Mouse (Mus musculus) limb, embryonic 14.5 days (tissue): ENCODE measurements around the gene Esp8. TPM values are rescaled to one million over a fixed set of nuclear protein-coding genes. Genes with fewer than 3 reads are reported as not detected.
"Not testable (repeated sequence)": the region's sequence is repeated elsewhere in the genome, so short reads cannot be mapped to it uniquely, and the experiment has no call there.

ENCODE experiments used
- ATAC-seq: fragments of 200-750 bp; cut with Nextera tagmentation; 2 replicates; pipeline ENCODE4 v1.8.0; 2017; ENCODE audit warnings: low read depth, moderate number of reproducible peaks, moderate TSS enrichment; ENCODE audit not compliant: low FRiP score
- DNase-seq: peaks from one replicate; pipeline ENCODE4 v3.0.0-alpha.2; 2015; ENCODE audit warnings: low spot score
- H3K27ac ChIP-seq: fragments of 300-500 bp; sonication (generic); replicated peaks from 2 replicates; pipeline ENCODE4 v1.5.1; 2014; ENCODE audit warnings: low read depth, mild to moderate bottlenecking, low read length, moderate library complexity, mixed read lengths
- H3K27me3 ChIP-seq: fragments of 300-500 bp; sonication (generic); 2 replicates; pipeline ENCODE4 v1.6.1; 2014; ENCODE audit warnings: low read length, mixed read lengths; ENCODE audit not compliant: control insufficient read depth, insufficient read depth
- H3K36me3 ChIP-seq: fragments of 300-500 bp; sonication (generic); 2 replicates; pipeline ENCODE4 v1.6.1; 2014; ENCODE audit warnings: mild to moderate bottlenecking, low read length, moderate library complexity, mixed read lengths; ENCODE audit not compliant: control insufficient read depth, insufficient read depth
- H3K4me1 ChIP-seq: fragments of 300-500 bp; sonication (generic); 2 replicates; pipeline ENCODE4 v1.6.1; 2014; ENCODE audit warnings: antibody characterized with exemption, low read length, mixed read lengths; ENCODE audit not compliant: control insufficient read depth, insufficient read depth
- H3K4me2 ChIP-seq: fragments of 300-500 bp; sonication (generic); replicated peaks from 2 replicates; pipeline ENCODE4 v1.6.1; 2014; ENCODE audit warnings: low read depth, mild to moderate bottlenecking, low read length, moderate library complexity; ENCODE audit not compliant: severe bottlenecking
- H3K4me3 ChIP-seq: fragments of 300-500 bp; sonication (generic); replicated peaks from 2 replicates; pipeline ENCODE4 v1.5.1; 2014; ENCODE audit warnings: low read length
- H3K9ac ChIP-seq: fragments of 300-500 bp; sonication (generic); 2 replicates; pipeline ENCODE4 v1.6.1; 2014; ENCODE audit warnings: mild to moderate bottlenecking, low read depth, low read length, moderate library complexity; ENCODE audit not compliant: severe bottlenecking
- H3K9me3 ChIP-seq: fragments of 300-500 bp; sonication (generic); 2 replicates; pipeline ENCODE4 v1.6.1; 2016; ENCODE audit warnings: low read length; ENCODE audit not compliant: control insufficient read depth
- POLR2A ChIP-seq: fragments of 200-500 bp; IDR thresholded peaks from 2 replicates; pipeline ENCODE4 v1.8.0; 2012; ENCODE audit warnings: inconsistent platforms, mild to moderate bottlenecking, moderate library complexity, borderline replicate concordance; ENCODE audit not compliant: insufficient read depth, insufficient read length; ENCODE audit errors: extremely low read depth
- WGBS: fragments of 180-500 bp; shearing (Covaris S2); extraction: QIAGEN DNeasy Blood & Tissue Kit; methylation state at CpG from one replicate; pipeline ENCODE4 v1.1.7; 2014; 5-methylcytosine and 5-hydroxymethylcytosine counted together
- polyA plus RNA-seq, 2 experiments: library from polyadenylated mRNA; depleted of rRNA in 1 of 2; stranded (reverse) in 1 of 2; unstranded in 1 of 2; fragments of >200 nt; fragmentation: Nextera tagmentation in 1 of 2; extraction: Ambion mirVana in 1 of 2; gene quantifications; 2 replicates each; pipeline versions ENCODE4 v1.2.1 to v1.2.3; 2012 to 2014

Gene Esp8
- not detected in 2 replicates for polyA plus RNA-seq (2012; rRNA removed)
- polyA plus RNA-seq (2014; fragmentation: Nextera tagmentation; extraction: Ambion mirVana) = not detected in 2 replicates

- Histone ChIP-seq H3K4me2 (no peak within 1 kb of the TSS), H3K27ac (no peak within 1 kb of the TSS), H3K9ac (no peak within 1 kb of the TSS), H3K9me3 (no peaks in the 10 kb centered on the region), H3K4me3 (no peak within 1 kb of the TSS), H3K36me3 (no peaks in the 10 kb centered on the region), H3K4me1 (no peaks in the 10 kb centered on the region), H3K27me3 (no peaks in the 10 kb centered on the region)
- WGBS = 65% methylated on average over 3 of the region's 3 CpGs
- no peak for TF ChIP-seq POLR2A
- ATAC-seq = no peak
- DNase-seq = no peak
Observed at GRCm38 (mm10) chr17:40519818-40520217, at the start of gene Esp8. TSS of gene Esp8 (plus strand) at chr17:40520022.

GRCm38 (mm10) chr17:40483566-40483965, 36.3 kb upstream of the Esp8 start:
- H3K4me2 ChIP-seq, DNase-seq, H3K36me3 ChIP-seq, H3K4me1 ChIP-seq, ATAC-seq, H3K27me3 ChIP-seq, H3K9ac ChIP-seq, H3K9me3 ChIP-seq, H3K4me3 ChIP-seq, H3K27ac ChIP-seq: not testable (repeated sequence)
- 86% methylated on average over 10 of the region's 10 CpGs for WGBS

DNA sequence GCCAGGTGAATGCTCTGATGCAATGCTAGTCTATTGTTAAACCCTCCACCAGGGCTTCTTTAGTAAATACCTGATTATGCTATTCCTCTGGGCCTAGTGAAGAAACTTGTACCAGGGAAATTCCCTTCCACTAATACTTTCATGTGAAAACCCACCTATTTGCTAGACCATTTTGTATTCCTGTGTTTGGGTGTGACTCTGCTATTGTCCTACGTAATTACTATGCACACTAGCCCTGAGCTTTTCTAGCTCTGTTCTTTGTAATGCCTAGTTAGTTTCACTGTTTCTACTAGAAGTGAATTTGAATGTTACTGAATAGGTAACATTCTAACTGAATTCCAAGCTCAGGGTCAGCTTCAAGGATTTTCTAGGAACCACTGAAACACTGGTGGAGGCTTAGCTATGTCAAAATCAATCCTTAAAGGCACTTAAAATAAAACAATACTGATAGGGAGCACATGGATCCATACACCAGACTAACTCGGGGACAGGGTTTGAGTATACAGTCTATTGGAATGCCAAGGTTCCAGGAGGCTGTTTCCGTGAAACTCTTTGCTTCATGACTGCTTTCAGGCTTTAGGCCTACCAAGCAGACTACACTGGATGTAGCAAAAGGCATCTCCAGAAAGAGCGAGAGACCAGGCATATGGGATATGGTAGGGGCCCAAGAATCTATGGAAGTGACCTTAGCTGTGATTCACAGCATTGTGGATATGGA, 24.2 kb upstream of the Esp8 start:
- not testable (repeated sequence) for H3K27ac ChIP-seq, H3K36me3 ChIP-seq, H3K4me3 ChIP-seq, DNase-seq, H3K4me2 ChIP-seq, H3K9me3 ChIP-seq, H3K4me1 ChIP-seq, H3K9ac ChIP-seq, ATAC-seq, H3K27me3 ChIP-seq
- WGBS = 87% methylated on average over 4 of the region's 4 CpGs

DNA sequence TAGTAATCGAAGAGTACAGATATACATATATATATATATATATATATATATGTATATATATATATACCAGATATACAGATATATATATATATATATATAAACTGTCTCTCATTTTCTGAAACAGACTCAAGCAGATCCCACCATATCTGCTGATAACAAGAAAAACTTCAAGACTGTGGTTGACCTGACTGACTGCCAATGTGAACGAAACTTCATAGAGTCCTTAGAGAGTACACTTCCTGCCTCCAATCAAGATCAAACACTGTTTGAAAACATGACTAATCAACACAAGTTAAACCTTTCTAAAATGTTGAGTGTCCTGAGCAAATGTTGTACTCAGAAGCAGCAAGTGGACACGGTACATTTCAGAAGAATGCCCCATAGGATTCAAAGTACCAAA, 10.0 kb downstream of the Esp8 start:
- no peak overlapping the region for H3K4me3 ChIP-seq

DNA sequence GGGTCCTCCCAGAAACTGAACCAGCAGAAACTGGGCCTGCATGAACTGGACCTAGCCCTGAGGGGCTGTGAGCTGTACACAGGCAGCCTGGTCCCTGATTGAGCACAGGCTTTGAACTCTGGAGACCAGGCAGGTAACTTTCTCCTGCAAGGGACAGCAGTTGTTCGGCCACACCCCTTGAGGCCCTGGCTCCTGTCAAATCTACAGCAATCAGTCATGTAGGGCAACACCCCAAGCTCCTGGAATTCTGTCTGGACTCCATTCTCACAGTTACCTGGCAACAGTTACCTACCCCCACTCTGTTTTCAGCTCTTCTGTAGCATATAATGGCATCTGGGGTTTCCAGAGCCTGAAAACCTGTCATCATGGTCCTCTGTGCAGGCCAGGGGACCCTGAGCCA, 11.3 kb downstream of the Esp8 start:
- ATAC-seq (no peak), DNase-seq (no peak)
- Histone ChIP-seq H3K9me3 (no peaks in the 10 kb centered on the region), H3K4me1 (no peaks in the 10 kb centered on the region), H3K4me3 (no peak overlapping the region), H3K4me2 (no peak overlapping the region), H3K36me3 (no peaks in the 10 kb centered on the region), H3K9ac (no peak overlapping the region), H3K27ac (no peak overlapping the region), H3K27me3 (no peaks in the 10 kb centered on the region)
- 69% methylated on average over 1 of the region's 1 CpGs for WGBS
- no peak for TF ChIP-seq POLR2A

More for the DNA sequence above, 10.0 kb downstream of the Esp8 start:
- no peaks in the 10 kb centered on the region for H3K36me3 ChIP-seq
- TF ChIP-seq POLR2A = no peak
- ATAC-seq = no peak
- no peaks in the 10 kb centered on the region for H3K9me3 ChIP-seq
- no peak overlapping the region for H3K4me2 ChIP-seq
- H3K9ac ChIP-seq = no peak overlapping the region
- no peak overlapping the region for H3K27ac ChIP-seq
- H3K4me1 ChIP-seq = no peaks in the 10 kb centered on the region
- no peaks in the 10 kb centered on the region for H3K27me3 ChIP-seq
- DNase-seq = no peak
- 80% methylated on average over 3 of the region's 3 CpGs for WGBS

DNA sequence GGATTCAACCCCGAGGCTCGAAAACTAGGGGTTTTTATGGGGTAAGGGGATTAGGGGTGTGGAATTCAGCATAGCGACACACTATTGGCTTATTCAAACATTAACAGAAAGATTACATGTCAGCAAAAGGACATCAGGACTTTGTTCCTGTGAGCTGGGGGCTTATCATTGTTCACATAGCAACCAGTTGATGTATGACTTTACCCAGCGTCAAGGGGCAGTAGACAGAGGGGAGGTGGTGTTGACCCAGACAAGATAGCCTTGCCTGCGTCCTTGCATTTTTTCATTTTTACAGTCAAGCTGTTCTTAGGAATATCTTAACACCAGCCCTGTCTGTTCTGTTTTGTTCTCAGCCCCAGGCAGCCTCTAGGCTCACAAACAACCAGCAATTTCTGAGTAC, 27.2 kb downstream of the Esp8 start:
- H3K27me3 ChIP-seq, ATAC-seq, H3K4me2 ChIP-seq, H3K9ac ChIP-seq, H3K9me3 ChIP-seq, H3K4me3 ChIP-seq, DNase-seq, H3K36me3 ChIP-seq, H3K27ac ChIP-seq, H3K4me1 ChIP-seq: not testable (repeated sequence)
- WGBS = 74% methylated on average over 5 of the region's 5 CpGs
